Mouse (Mus musculus): ENCODE measurements around the gene Bsph1. TPM values are rescaled to one million over a fixed set of nuclear protein-coding genes. Genes with fewer than 3 reads are reported as not detected.
A peak's percentile ranks its signal among the peaks of the same experiment; 100 is the strongest.
"Not testable (repeated sequence)": the region's sequence is repeated elsewhere in the genome, so short reads cannot be mapped to it uniquely, and the experiment has no call there.

Gene Bsph1
- total RNA-seq (2017) = not detected in 2 replicates

DNA sequence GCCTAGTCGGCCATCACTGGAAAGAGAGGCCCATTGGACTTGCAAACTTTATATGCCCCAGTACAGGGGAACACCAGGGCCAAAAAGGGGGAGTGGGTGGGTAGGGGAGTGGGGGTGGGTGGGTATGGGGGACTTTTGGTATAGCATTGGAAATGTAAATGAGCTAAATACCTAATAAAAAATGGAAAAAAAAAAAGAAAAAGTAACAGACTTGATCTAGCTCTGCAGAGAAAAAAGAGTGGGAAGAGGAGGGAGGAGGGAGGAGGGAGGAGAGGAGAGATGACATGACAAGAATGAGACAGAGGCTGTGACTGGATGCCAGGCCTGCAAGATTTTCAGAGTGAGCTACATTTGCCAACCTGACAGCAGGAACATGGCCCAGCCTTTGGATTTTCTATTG, at the start of gene Bsph1:
TSS of gene Bsph1 (plus strand) at position 301 of the 400 bp plus-strand sequence.
- ATAC-seq (replicated peaks in 1 of 2; ENCODE audit: insufficient read depth in 1 of 2, low FRiP score in 2 of 2, low TSS enrichment in 1 of 2, low read depth in 1 of 2, poor library complexity in 2 of 2, severe bottlenecking in 2 of 2) = not testable (repeated sequence)

DNA sequence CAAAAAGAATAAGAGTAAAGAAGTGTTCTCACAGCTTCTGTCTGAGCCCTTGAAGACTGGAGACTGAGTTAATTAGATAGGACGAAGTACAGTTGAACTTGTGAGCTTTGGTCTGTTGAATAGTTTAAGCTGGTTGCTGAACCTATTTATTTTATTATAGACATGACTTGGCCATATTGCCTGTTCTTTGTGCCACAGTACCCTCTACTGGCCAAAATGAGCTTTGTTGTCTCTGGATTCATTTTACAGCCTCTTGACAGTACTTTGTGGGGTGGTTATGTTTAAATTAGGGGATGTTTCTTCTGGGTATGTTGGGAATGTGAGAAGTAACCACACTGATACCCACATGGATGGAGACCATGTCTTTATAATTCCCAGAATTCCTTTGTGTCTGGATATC, 60.9 kb downstream of the Bsph1 start:
- ATAC-seq (replicated peaks in 1 of 2; ENCODE audit: insufficient read depth in 1 of 2, low FRiP score in 2 of 2, low TSS enrichment in 1 of 2, low read depth in 1 of 2, poor library complexity in 2 of 2, severe bottlenecking in 2 of 2) = peak; percentile 69 to 73; a peak in 3 of 4 replicates

Other genes with a start within 250 kb of the Bsph1 start
- not detected in 2 replicates for gene Vmn1r89, start 237.8 kb upstream of the Bsph1 start, total RNA-seq (2017)
- 70.4 and 138 TPM in 2 replicates for gene Lig1, start 173.6 kb upstream of the Bsph1 start, total RNA-seq (2017)
- 7.1 and 7.2 TPM in 2 replicates for gene Zswim9, start 172.1 kb upstream of the Bsph1 start, total RNA-seq (2017)
- gene Pla2g4c, start 126.2 kb upstream of the Bsph1 start, total RNA-seq (2017) = 1.9 and 3.0 TPM in 2 replicates
- gene Cabp5, start 52.7 kb upstream of the Bsph1 start, total RNA-seq (2017) = not detected in 2 replicates
- gene Bsph2, start 120.2 kb downstream of the Bsph1 start, total RNA-seq (2017) = not detected in 2 replicates
- not detected in 2 replicates for gene Sult2a5, start 173.1 kb downstream of the Bsph1 start, total RNA-seq (2017)

Measured in hematopoietic stem cell, adult 5-6 weeks (primary cell).